Mouse (Mus musculus): ENCODE measurements around the gene Leng8.

Gene Leng8

DNA sequence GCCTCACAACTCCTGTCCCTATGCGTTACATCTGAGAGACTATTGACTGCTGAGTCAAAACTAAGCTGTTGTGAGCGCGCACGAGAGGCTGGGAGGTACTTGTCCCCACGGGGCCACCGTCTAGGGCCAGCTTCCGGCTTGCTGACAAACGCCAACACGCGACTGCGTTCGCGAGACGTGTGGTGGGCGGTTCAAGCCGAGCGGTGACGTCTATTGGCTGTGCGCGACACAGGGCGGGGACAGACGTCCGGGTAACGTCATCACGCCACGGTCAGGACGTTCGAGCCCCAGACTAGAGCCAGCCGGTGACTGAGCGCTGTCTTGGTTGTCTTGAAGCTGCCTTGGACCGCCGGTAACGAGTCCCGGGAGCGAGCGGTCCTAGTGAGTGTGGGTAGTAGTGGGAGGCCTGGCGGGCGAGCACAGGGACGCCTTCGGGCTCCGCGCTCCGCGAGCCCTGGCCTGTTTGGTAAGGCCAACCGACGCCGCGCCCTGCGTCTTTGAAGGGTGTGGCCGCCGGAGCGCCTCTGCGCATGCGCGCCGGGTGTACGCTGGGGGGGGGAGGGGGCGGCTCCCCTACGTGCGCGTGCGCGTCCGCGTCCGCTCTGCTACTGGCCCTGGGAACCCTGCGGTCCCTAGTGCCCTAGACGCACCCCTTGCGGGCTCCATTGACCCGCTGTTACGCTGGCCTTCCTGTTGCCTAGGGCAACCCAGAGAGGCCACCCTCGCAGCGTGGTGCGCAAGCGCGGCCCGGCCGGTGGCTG lies at the start of gene Leng8:
Gene Leng8, plus strand, starts transcription at position 269 of the 761 bp plus-strand sequence.
- peak; percentile 100 for DNase-seq

DNA sequence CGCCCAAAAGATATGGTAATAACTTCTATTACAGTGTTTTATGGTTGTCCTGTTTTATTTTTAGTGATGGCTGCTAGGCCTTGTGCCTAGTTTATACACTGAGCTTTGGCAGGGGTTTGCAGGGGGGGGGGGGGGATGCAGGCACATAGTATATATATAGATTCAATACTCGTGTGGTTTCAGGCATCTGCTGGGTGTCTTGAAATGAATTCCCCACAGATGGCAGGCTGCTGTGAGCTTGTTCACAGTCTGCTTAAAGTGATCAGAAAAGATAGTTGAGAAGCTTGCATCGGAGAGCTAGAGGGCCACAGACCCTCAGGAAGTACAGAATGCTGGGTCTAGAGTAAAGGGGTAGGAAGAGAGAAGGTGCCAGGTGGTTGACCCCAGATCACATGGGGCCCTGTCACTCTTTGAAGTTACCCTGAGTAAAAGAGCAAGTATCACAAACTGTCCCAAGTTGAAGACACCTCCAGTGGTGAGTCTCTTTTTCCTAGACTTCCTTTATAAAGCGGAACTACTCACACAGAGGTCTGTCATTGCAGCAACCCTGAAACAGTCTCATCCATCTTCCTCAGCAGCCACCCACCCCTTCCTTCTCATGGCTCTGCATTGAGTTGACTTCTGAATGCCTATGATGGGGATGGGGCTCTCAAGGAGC lies 49.5 kb upstream of the Leng8 start:
- DNase-seq = no peak

DNA sequence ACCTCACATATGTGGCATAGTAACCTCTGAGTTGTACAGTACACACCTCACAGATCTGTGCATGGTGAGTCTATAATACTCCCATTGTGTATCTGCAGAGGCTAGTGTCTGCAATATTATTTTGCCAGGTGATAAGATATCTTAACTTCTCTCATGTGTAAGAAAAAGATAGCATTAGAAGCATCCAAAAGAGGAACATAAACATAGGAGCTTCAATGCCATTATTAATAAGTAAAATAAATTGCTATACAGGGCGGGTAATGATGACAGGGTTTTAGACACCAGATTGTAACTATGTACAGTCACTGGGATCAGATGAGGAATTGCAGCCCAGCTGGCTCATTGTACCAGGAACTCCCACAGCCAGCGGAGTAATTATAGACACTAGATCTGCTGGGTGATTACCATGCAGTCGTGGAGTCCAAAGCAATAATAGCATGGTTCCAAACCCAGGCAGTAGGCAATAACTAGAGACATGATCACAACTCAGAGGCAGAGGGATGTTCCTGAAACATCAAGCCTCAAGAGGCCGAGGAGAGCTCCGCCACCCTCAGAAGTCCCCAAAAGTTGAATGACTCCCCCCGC lies 48.9 kb upstream of the Leng8 start:
- no peak for DNase-seq

DNA sequence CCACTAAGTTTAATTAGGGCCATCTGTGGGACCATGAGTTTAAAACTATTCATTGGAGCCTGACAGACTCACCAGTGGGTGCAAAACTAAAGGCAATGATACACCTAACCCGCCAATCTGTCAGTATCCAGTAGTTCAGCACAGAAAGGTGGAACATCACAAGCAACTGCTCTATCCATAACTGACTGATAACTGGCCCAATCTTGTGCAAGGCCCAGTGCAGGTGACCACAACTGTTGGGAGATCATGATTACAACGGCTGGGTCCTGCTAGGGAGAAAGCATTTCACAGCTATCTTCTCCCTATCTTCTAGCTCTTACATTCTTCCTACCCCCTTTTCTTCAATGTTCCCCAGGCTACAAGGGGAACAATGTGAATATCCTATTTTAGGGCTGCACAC lies 48.2 kb upstream of the Leng8 start:
- DNase-seq = no peak

DNA sequence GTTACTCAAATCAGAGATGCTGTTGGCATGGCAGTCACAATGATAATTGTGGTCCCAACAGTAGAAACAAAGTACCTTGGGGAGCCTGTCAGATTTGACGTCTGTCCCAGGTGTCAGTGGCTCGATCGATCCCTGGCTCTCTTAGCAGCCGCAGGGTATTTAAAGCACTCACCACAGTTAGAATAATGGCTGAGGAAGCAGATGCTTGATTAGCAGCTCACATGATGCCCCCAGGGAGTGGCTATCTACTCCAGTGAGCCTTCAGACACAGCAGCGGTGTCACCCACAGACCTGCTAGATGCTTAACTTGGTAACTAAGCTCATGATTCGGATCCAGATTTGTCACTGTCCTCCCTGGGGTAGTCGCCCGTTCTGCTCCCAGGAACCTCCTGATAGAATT lies 45.7 kb upstream of the Leng8 start:
- DNase-seq = no peak

DNA sequence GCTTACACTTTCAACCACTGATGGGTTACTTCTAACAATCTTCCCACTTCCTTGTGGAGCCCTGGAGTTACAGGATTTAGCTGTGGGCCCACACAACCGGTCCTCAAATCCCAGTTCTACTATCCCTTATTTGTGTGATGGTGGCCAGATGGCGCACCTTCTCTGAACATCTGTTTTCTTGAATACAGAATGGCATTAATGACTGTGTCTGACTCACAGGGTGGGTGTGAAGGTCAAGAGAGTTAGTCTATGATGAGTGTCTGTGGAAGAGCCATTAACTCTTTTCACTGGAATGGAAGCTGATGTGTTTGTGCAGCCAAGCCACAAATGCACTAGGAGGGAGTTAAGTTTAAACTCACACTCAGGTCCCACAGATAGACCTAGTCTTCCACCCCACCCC lies 38.5 kb upstream of the Leng8 start:
- no peak for DNase-seq

DNA sequence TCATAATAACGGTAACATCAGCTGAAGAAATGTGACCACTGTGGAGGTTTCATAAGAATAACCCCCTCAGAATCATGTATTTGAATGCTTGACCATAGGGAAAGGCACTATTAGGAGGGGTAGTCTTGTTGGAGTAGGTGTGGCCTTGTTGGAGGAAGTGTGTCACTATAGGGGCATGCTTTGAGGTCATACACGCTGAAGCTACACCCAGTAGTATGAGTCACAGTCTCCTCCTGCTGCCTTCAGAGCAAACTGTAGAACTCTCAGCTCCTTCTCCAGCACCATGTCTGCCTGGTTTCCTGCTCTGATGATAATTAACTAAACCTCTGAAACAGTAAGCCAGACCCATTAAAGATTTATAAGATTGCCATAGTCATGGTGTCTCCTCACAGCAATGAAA lies 38.0 kb upstream of the Leng8 start:
- no peak for DNase-seq

DNA sequence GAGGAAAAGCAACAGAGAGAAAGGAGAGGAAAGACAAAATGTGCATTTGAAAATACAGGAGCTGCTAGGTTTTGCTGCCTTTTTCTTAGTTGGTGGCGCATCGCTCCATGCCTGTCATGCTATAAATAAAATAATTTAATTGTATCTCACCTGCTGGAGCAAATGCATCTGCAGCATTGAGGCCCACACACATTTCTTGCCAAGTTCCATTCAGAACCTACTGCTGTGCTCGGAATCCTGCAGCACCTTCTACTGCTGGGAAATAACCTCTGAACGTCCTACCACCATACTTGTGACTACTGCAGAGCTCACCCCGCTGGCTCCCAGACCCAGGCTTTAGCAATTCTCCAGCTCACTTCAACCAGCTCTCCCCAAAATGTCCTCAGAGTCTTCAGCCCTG lies 35.7 kb upstream of the Leng8 start:
- DNase-seq = no peak

DNA sequence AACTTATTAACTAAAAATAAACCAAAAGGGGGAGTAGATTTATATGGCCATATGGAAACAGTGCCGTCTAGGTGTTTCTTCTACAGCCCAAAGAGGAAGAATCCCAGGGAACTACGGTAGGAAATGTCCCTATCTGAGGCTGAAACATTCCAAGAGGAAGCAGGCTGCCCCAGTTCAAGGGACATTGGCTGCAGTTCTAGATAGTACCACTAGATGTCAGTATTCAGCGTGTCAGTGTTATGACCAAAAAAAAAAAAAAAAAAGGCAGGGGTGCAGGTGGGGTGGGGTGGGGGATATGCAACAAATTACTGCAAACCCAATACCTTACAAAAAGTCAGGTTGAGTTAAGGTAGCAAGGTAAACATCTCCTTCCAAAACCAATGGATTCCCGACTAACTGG lies 33.4 kb upstream of the Leng8 start:
- DNase-seq = peak; percentile 21

DNA sequence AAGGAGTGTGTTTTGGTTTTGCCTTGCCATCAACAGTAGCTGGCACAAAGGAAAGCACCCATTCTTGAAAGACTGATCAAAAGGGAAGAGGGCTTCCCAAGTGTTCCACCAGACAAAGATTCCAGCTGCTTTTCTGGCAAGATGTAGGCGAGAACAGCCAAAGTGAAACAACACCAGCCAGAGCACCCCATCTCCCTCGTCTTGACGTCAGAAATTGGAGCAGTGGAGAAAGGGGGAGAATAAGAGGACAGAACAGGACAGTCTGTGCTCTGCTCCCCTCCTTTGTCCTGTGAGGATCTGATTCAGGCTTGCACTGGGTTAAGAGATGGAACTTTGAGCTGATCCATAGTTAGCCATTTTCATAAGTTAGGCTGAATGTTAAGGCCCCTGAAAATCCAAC lies 25.1 kb upstream of the Leng8 start:
- peak; percentile 34 for DNase-seq

DNA sequence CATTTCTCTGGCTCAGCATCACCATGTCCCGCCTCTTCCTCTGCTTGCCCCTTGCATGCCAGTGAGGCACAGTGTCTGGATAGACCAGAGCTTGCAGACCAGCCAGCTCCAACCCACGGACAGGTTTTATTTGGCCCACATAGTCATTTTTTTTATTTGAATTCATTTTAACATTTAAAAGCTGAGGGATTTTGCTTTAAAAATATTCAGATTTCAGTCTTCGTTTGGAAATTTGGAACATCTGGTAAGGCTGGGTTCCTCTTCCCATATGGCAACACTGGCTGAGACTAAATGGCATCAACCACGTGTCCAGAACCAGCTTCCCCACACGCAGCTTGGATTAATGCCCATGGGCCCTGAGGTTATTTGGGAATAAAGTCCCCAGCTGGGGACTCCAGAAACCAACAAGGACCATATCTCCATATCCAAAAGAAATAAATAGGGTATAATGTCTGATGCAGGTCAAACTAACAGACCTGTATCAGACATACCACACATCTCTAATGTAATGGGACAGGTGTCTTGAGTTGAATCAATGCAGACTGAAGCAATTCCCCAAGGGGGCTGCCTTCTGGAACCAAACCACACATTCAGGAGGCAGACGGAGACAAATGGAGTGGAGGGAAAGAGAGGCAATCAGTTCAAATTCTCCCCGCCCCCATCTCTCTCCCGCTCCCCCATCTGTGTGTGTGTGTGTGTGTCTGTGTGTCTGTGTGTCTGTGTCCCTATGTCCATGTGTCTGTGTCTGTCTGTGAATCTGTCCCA lies 19.6 kb upstream of the Leng8 start:
- no peak for DNase-seq

DNA sequence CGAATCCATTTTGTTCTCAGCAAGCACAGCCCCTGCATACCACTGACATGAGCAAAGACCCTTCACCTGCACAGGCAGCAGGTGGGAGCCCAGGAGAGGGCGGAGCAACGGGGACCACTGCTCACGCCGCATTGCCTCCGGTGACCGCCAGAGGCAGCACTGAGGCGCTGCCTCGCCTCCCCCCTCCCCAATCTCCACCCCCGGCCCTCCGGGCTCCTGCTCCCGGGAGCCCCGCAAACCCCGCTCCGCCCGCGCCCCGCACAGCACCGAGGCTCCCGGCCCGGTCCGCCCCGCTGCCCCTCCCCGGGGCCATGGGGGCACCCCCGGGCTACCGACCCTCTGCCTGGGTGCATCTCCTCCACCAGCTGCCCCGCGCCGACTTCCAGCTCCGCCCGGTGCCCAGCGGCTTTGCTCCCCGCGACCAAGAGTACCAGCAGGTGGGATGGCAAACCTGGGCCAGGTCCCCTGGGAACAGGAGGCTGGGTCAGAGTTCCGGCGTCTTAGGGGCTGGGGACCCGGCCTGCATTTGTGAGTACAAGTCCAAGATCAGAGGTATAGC lies 17.4 kb upstream of the Leng8 start, which contains the start of gene Ttyh1:
Gene Ttyh1, plus strand, starts transcription at position 65 of the 559 bp plus-strand sequence.
- DNase-seq = peak; percentile 80

DNA sequence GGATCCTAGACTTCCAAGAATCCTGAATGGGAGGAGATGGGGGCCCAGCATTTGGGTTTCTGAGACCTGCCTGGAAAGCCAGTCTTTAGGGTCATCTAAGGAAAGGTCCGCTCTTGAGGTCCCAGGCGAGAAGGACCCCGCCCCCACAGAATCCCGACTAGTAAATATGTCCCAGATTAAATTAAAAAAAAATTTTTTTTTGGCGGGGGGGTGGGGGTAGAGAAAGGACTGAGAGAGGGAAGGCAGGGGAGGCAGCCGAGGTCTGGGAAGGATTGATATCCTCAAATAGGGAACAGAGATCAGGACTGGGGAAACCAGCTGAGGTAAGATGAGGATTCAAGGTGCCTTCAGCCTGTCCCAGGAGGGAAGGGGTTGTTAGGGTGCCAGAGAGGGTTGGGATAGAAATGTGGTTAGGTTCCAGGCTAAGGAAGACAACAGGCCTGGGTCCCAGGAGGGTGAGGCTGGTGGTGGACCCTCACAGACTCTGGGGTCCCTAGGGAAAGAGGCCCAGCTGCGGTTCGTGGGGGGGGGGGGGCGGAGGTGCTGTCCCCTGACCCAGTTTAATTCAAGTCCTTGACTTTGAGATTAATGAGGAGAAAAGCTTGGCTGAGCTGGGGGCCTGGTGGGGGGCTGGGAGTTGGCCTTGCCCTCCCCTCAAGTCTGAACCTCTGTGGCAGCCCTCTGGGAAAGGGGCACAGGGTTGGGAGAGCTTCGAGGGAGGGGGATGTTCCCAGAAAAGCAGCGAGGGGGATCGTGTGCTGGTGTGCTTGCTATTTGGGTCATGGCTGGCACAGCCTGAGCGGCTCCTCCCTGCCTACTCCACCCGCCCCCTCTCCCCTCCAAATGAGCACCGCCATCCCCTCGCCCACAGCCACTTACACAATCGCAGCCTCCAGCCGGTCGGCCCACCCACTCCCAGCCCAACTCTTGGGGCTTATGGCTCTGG lies 16.6 kb upstream of the Leng8 start:
- DNase-seq = peak; percentile 64

DNA sequence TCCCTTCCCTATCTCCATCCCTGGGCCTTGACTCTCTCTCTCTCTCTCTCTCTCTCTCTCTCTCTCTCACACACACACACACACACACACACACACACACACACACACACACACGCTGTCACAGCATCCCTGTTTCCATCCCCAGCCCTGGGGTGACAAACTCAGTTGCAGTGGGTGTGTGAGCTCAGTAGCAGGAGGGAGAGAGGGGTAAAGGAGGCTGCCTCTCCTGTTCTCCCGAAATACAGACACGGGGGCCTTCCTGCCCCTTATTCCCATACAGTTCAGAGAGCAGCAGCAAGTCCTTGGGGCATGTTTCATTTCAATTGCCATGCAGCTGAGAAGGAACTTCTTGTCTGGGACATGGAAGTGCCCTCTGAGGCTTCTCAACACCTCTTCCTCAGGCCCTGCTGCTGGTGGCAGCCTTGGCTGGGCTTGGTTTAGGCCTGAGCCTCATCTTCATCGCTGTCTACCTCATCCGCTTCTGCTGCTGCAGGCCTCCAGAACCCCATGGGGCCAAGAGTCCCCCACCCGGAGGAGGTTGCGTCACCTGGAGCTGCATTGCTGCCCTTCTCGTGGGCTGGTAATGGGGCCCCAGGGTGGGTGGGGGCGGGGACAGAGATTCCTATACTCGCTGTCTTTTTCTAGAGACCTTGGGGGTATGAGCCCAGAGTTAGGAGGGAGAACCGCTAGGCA lies 14.6 kb upstream of the Leng8 start:
- peak; percentile 40 for DNase-seq

DNA sequence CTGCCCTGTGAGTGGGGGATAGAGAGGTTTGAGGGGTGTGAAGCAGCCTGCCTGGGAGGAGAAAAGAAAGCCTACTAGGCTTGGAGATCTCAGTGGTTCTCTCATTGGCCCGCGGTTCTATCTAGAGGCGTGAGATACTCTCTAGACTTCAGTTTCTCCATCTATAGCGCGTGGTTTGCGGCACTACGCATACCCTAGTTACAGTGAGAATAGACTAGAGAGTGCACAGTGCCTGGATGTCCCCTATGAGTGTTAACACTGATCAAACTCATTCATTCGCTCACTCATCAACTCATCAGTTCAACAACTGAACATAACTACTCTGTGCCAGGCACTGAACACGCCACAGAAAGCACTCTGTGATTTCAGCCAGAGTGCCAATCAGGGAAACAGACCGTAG lies 14.1 kb upstream of the Leng8 start:
- DNase-seq = no peak

DNA sequence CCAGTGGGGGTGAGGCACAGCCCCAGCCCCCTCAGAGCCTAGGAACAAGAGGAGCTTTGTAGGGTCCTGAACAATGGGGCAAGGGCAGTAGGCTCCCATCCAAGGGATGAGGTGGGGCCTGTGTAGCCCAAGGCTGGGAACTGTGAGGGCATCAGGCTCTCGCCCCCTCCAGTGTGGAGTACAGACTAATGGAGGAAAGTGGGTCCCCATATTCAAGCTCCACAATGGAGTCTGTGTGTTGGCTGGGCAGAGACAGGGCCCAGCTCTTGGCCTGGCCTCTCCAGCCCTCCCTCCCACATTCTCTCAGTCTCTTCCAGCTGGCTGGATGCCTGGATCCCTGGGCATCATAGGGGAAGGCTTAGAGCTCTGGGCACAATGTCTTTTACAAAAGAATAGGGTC lies 13.1 kb upstream of the Leng8 start:
- peak; percentile 88 for DNase-seq

DNA sequence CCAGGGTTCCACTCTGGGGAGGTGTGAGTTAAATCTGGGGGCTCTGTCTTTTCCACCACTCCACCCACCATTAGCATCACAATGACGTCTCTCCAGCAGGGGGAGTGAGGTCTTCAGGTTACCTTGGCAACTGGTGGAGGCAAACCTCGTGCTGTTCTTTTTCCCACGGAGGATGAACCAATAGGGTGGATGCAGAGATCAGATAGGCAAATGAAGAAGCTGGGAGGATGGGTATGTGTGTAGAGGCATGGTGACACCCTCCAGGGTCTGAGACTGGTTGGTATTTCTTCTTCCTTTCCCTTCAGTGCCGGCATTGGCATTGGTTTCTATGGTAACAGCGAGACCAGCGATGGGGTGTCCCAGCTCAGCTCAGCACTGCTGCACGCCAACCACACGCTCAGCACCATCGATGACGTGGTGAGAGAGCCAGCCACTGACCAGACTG lies 12.5 kb upstream of the Leng8 start:
- DNase-seq = peak; percentile 80

DNA sequence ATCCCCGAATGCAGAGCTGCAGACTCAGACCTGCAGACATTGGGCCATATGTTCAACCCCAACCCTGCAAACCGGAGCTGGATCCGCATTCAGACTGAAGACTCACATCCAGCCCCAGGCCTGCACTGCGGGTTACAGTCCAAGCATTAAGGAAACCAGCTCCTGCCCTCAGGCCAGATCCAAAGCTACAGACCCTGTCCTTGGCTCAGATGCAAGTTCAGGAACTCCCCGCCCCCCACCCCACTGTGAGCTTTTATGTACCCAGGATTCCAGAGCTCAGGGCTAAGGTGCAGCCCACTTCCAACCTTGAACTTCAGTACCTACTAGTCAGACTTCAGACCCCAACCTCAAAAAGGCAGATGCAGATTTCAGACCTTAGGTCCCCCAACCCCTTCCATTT lies 12.0 kb upstream of the Leng8 start:
- no peak for DNase-seq

DNA sequence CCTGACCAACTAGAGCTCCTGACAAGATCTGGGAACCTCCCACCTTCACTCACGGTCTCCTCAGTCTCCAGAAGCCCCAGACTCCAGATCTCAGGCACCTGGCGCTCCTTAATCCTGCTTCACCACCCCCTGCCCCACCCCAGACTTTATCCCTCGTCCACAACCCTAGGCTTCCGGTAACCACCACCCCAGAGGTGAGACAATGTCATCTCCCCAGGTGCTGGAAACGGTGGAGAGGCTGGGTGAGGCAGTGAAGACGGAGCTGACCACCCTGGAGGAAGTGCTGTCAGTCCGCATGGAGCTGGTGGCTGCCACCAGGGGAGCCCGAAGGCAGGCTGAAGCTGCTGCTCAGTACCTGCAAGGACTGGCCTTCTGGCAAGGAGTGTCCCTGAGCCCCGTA lies 11.5 kb upstream of the Leng8 start:
- peak; percentile 49 for DNase-seq

DNA sequence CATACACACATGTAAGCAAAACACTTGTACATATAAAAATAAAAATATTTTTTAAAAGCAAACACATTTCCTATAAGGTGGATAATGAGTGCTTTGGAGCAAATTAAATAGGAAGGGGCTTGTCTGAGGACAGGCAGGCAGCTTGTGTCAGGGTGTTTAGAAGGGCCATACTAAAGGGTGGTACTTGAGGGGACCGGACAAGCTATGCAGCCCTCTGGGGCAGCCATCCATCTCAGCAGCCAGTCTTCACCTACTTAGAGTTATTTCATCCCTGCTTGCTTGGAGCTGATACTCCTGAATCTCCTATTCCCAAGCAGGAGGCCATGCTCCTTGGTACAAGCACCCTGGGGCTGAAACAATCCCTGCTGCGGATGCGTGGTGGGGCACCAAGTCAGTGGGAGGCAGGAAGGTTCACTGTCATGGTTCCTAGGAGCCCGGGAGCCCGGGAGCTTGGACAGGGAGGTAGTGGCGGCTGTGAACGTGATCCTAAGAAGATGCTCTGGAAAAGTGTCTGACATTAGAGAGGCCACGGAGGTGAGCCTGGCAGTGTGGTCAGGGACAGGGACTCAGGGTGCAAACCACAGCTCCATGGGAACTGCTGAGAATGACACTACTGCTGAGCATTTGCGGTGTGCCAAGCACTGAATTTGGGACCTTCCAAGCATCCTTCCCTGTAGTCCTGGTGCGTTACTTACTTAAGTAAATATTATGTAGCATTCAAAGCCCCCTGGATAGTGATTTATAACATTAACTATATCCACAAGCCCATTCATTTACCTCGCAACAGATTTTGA lies 9.7 kb upstream of the Leng8 start:
- peak; percentile 28 for DNase-seq

Data from cerebellum, adult 9-11 months (tissue).